In genomic region chr17:9169371-9169770, GRCm38 (mm10) we compare ENCODE assay signal across 9 mouse cellular contexts.
DNase-seq lines count a peak whose midpoint lies in the region; ATAC-seq and TF ChIP-seq lines count a peak whose summit lies in the region.
"Had no signal": no experiment of that assay in that cellular context is flagged by ENCODE, and none has a peak within 500 bp of the region (broad histone marks: within the 10 kb centered on the region; RNA-seq: fewer than 3 reads in every experiment).

No protein-coding gene starts in this region.

- no peak overlapping the region for H3K4me3 ChIP-seq in heart, adult 2 months
- no peak overlapping the region for H3K4me3 ChIP-seq in embryonic facial prominence, embryonic 10.5 days
- no peak overlapping the region for H3K4me3 ChIP-seq in hindbrain, embryonic 14.5 days (replicated peaks; ENCODE audit: low read length)
- H3K4me3 ChIP-seq: megakaryocyte, embryonic 14.5 days had no signal

- no peaks in the 10 kb centered on the region for H3K36me3 ChIP-seq in heart, adult 2 months (ENCODE audit: control insufficient read depth, insufficient read depth, low read length)
- H3K36me3 ChIP-seq in embryonic facial prominence, embryonic 10.5 days (replicated peaks) = no peaks in the 10 kb centered on the region
- no peaks in the 10 kb centered on the region for H3K36me3 ChIP-seq in hindbrain, embryonic 14.5 days (replicated peaks; ENCODE audit: control insufficient read depth, insufficient read depth)

- no peak for ATAC-seq in hindbrain, embryonic 14.5 days (ENCODE audit: low FRiP score)
- ATAC-seq in megakaryocyte-erythroid progenitor cell, adult 5-6 weeks (replicated peaks; ENCODE audit: low FRiP score, low TSS enrichment, poor library complexity, severe bottlenecking) = 0 out of 2 replicates have a peak, but pooled peaks have one; percentile 50

- peaks cover 1% of the 10 kb centered on the region; the same call in 1 of the 2 replicates for H3K4me1 ChIP-seq in heart, adult 2 months (ENCODE audit: control insufficient read depth, insufficient read depth, low read length)
- peaks cover 15% of the 10 kb centered on the region for H3K4me1 ChIP-seq in embryonic facial prominence, embryonic 10.5 days
- peaks cover 14% of the 10 kb centered on the region for H3K4me1 ChIP-seq in hindbrain, embryonic 14.5 days (replicated peaks; ENCODE audit: control insufficient read depth, insufficient read depth, low read length)

- no peak for TF ChIP-seq POLR2A in heart, adult 2 months (IDR thresholded peaks at IDR 0.05; ENCODE audit: insufficient read depth, low read depth, low read length)

- 8% methylated on average over 11 of the region's 11 CpGs for WGBS in heart, adult 2 months
- 24% methylated on average over 11 of the region's 11 CpGs for WGBS in embryonic facial prominence, embryonic 10.5 days
- WGBS in hindbrain, embryonic 14.5 days = 12% methylated on average over 11 of the region's 11 CpGs

- no peak for TF ChIP-seq EP300 in heart, adult 2 months (IDR thresholded peaks at IDR 0.05; ENCODE audit: insufficient read depth, low read depth, low read length)

- no peak overlapping the region for H3K9ac ChIP-seq in heart, adult 2 months (ENCODE audit: low read depth, low read length)
- peak overlapping the region; percentile 25; the same call in 1 of the 2 replicates for H3K9ac ChIP-seq in hindbrain, embryonic 14.5 days

- peak overlapping the region; percentile 36 for H3K4me2 ChIP-seq in hindbrain, embryonic 14.5 days (replicated peaks)

- H3K27ac ChIP-seq in heart, adult 2 months = no peak overlapping the region
- no peak overlapping the region for H3K27ac ChIP-seq in embryonic facial prominence, embryonic 10.5 days (replicated peaks)
- H3K27ac ChIP-seq in hindbrain, embryonic 14.5 days = peak overlapping the region; percentile 94

- H3K9me3 ChIP-seq in embryonic facial prominence, embryonic 10.5 days = no peaks in the 10 kb centered on the region
- H3K9me3 ChIP-seq in hindbrain, embryonic 14.5 days (ENCODE audit: control insufficient read depth, low read length) = no peaks in the 10 kb centered on the region

- no peaks in the 10 kb centered on the region for H3K79me2 ChIP-seq in heart, adult 2 months (replicated peaks; ENCODE audit: control insufficient read depth, insufficient read depth, low read length)

- H3K27me3 ChIP-seq in heart, adult 2 months (ENCODE audit: control insufficient read depth, insufficient read depth, low read length) = no peaks in the 10 kb centered on the region
- no peaks in the 10 kb centered on the region for H3K27me3 ChIP-seq in embryonic facial prominence, embryonic 10.5 days (replicated peaks; ENCODE audit: low read depth, poor library complexity, severe bottlenecking)
- H3K27me3 ChIP-seq in hindbrain, embryonic 14.5 days (ENCODE audit: control insufficient read depth, insufficient read depth, low read length) = no peaks in the 10 kb centered on the region

- TF ChIP-seq CTCF in heart, adult 2 months (IDR thresholded peaks at IDR 0.05) = peak; percentile 91

- intact Hi-C loops in heart, adult 2 months (cut with DNase I) = loop anchor here (2.0 to 10.0 kb wide), 4 partner anchors 585 to 1575 kb away; partner anchors contain the start of gene Qk
- intact Hi-C loops in heart, postnatal 25 days (cut with DNase I) = loop anchor here (2.0 to 5.0 kb wide), 5 partner anchors 137 to 1898 kb away; no protein-coding TSS in a partner anchor

- DNase-seq in heart, adult 2 months = peak; percentile 21 to 61
- no peak for DNase-seq in heart, postnatal 25 days (ENCODE audit: low spot score)
- DNase-seq in adrenal gland, adult 18-20 months (ENCODE audit: low spot score in 2 of 2) = peak; percentile 39 to 49
- DNase-seq in embryonic facial prominence, embryonic 10.5 days (ENCODE audit: low spot score) = peak; percentile 62
- DNase-seq in hindbrain, embryonic 14.5 days (ENCODE audit: low spot score) = peak; percentile 97
- peak; percentile 50 to 70 for DNase-seq in layer of hippocampus, postnatal 36 days
- peak; percentile 20 for DNase-seq in skeletal muscle tissue, adult 2 months (ENCODE audit: low read depth, low spot score)
